Mouse (Mus musculus): ENCODE results near the gene Hipk2.

Gene Hipk2

GRCm38 (mm10) chr6:38901636-38902035, 25.7 kb upstream of the Hipk2 start:
- WGBS: 89% methylated on average over 3 of the region's 3 CpGs

GRCm38 (mm10) chr6:38901152-38901551, 25.2 kb upstream of the Hipk2 start:
- WGBS: 93% methylated on average over 4 of the region's 4 CpGs

- 93% methylated on average over 4 of the region's 4 CpGs for WGBS
Measured at GRCm38 (mm10) chr6:38900479-38901126, 24.6 kb upstream of the Hipk2 start.

GRCm38 (mm10) chr6:38900073-38900472, 24.1 kb upstream of the Hipk2 start:
- WGBS: 94% methylated on average over 4 of the region's 4 CpGs

GRCm38 (mm10) chr6:38893615-38894014, 17.6 kb upstream of the Hipk2 start:
- WGBS: 87% methylated on average over 3 of the region's 3 CpGs

GRCm38 (mm10) chr6:38892017-38892416, 16.1 kb upstream of the Hipk2 start:
- 89% methylated on average over 2 of the region's 2 CpGs for WGBS

- WGBS: 84% methylated on average over 6 of the region's 6 CpGs
Measured at GRCm38 (mm10) chr6:38889156-38889555, 13.2 kb upstream of the Hipk2 start.

- WGBS: 94% methylated on average over 4 of the region's 4 CpGs
Measured at GRCm38 (mm10) chr6:38887436-38887835, 11.5 kb upstream of the Hipk2 start.

GRCm38 (mm10) chr6:38885132-38885531, 9.2 kb upstream of the Hipk2 start:
- 54% methylated on average over 1 of the region's 1 CpGs for WGBS

- 84% methylated on average over 3 of the region's 3 CpGs for WGBS
Measured at GRCm38 (mm10) chr6:38884482-38884881, 8.5 kb upstream of the Hipk2 start.

- WGBS: 32% methylated on average over 6 of the region's 6 CpGs
Measured at GRCm38 (mm10) chr6:38882728-38883171, 6.8 kb upstream of the Hipk2 start.

GRCm38 (mm10) chr6:38881975-38882374, 6.0 kb upstream of the Hipk2 start:
- 76% methylated on average over 6 of the region's 6 CpGs for WGBS

GRCm38 (mm10) chr6:38881468-38881867, 5.5 kb upstream of the Hipk2 start:
- 86% methylated on average over 2 of the region's 2 CpGs for WGBS

- 98% methylated on average over 2 of the region's 2 CpGs for WGBS
Measured at GRCm38 (mm10) chr6:38877674-38878073, 1.7 kb upstream of the Hipk2 start.

- WGBS: 3% methylated on average over 76 of the region's 77 CpGs
Measured at GRCm38 (mm10) chr6:38875258-38876070, 501 bp downstream of the Hipk2 start, which contains the start of gene Tbxas1. Tbxas1 (plus strand) TSS chr6:38875404.

GRCm38 (mm10) chr6:38874565-38875257, 1.3 kb downstream of the Hipk2 start:
- under 1% methylated on average over 23 of the region's 23 CpGs for WGBS

GRCm38 (mm10) chr6:38874035-38874434, 1.9 kb downstream of the Hipk2 start:
- WGBS: 1% methylated on average over 8 of the region's 8 CpGs

- 52% methylated on average over 1 of the region's 1 CpGs for WGBS
Measured at GRCm38 (mm10) chr6:38873316-38873715, 2.6 kb downstream of the Hipk2 start.

GRCm38 (mm10) chr6:38871051-38871450, 4.9 kb downstream of the Hipk2 start:
- 57% methylated on average over 7 of the region's 7 CpGs for WGBS

- 74% methylated on average over 2 of the region's 2 CpGs for WGBS
Measured at GRCm38 (mm10) chr6:38870070-38870469, 5.9 kb downstream of the Hipk2 start.

- 96% methylated on average over 1 of the region's 1 CpGs for WGBS
Measured at GRCm38 (mm10) chr6:38868974-38869373, 7.0 kb downstream of the Hipk2 start.

- WGBS: 67% methylated on average over 1 of the region's 1 CpGs
Measured at GRCm38 (mm10) chr6:38867291-38867690, 8.7 kb downstream of the Hipk2 start.
